Mouse (Mus musculus) CH12.LX (cell line): Measurements from ENCODE around the gene Ccnk. TPM values are rescaled to one million over a fixed set of nuclear protein-coding genes. Genes with fewer than 3 reads are reported as not detected.

ENCODE experiments used
- DNase-seq: peaks from one replicate; pipeline ENCODE4 v3.0.0-alpha.2; 2013; ENCODE audit errors: extremely low read depth
- H3K27ac ChIP-seq: 2 replicates; pipeline ENCODE4 v1.5.1; 2012; ENCODE audit warnings: low read depth, mild to moderate bottlenecking, control low read depth, moderate library complexity; ENCODE audit not compliant: insufficient read depth
- H3K27me3 ChIP-seq: replicated peaks from 2 replicates; pipeline ENCODE3; 2012; ENCODE audit warnings: inconsistent platforms
- H3K36me3 ChIP-seq, 2 experiments: replicated peaks in 1 of 2; 2 replicates each; pipeline versions ENCODE3 to v1.6.1; 2012; ENCODE audit warnings: inconsistent platforms in 1 of 2, low read length in 1 of 2, mild to moderate bottlenecking in 1 of 2, mixed read lengths in 1 of 2, moderate library complexity in 1 of 2; ENCODE audit not compliant: control insufficient read depth in 1 of 2, insufficient read depth in 1 of 2
- H3K4me1 ChIP-seq, 2 experiments: 2 replicates each; pipeline ENCODE4 v1.6.1; 2012; ENCODE audit warnings: inconsistent platforms in 1 of 2, moderate library complexity in 1 of 2; ENCODE audit not compliant: insufficient read depth in 2 of 2, control insufficient read depth in 1 of 2
- H3K4me2 ChIP-seq: 2 replicates; pipeline ENCODE4 v1.6.1; 2012; ENCODE audit warnings: low read depth, mild to moderate bottlenecking, control low read depth; ENCODE audit not compliant: poor library complexity, insufficient read depth, severe bottlenecking
- H3K4me3 ChIP-seq, 3 experiments: fragments of 150-350 bp in 1 of 3; sonication (generic) in 1 of 3; replicated peaks in 1 of 3; 2 replicates each; pipeline versions ENCODE3 to v1.5.1; 2011 to 2012; ENCODE audit warnings: low read depth in 2 of 3, low read length in 2 of 3, mild to moderate bottlenecking in 2 of 3, moderate library complexity in 2 of 3, control low read depth in 1 of 3, improper control_type of control experiment in 1 of 3, inconsistent platforms in 1 of 3, mixed read lengths in 1 of 3; ENCODE audit not compliant: poor library complexity in 1 of 3
- H3K79me2 ChIP-seq: replicated peaks from 2 replicates; pipeline ENCODE4 v1.6.1; 2012; ENCODE audit warnings: mild to moderate bottlenecking, moderate library complexity; ENCODE audit not compliant: control insufficient read depth, poor library complexity, insufficient read depth, severe bottlenecking; ENCODE audit errors: extremely low read depth
- H3K9ac ChIP-seq: 2 replicates; pipeline ENCODE4 v1.6.1; 2012; ENCODE audit warnings: low read depth, mild to moderate bottlenecking, control low read depth, moderate library complexity; ENCODE audit not compliant: insufficient read depth
- H3K9me3 ChIP-seq: replicated peaks from 2 replicates; pipeline ENCODE3; 2012; ENCODE audit warnings: low read length, inconsistent platforms, mixed read lengths
- CHD1 ChIP-seq: IDR thresholded peaks from 2 replicates; pipeline ENCODE4 v1.6.1; 2012; ENCODE audit warnings: low read depth, low read length, improper control_type of control experiment, inconsistent platforms
- E2F4 ChIP-seq: IDR thresholded peaks from 2 replicates; pipeline ENCODE4 v1.6.1; 2011; ENCODE audit warnings: low read depth, low read length, improper control_type of control experiment; ENCODE audit not compliant: insufficient replicate concordance
- ELF1 ChIP-seq: IDR thresholded peaks from 2 replicates; pipeline ENCODE4 v1.6.1; 2014; ENCODE audit warnings: low read depth, mild to moderate bottlenecking, inconsistent platforms, low read length, improper control_type of control experiment
- JUN ChIP-seq: IDR thresholded peaks from 2 replicates; pipeline ENCODE4 v1.6.1; 2011; ENCODE audit warnings: low read depth, mild to moderate bottlenecking, low read length, improper control_type of control experiment, moderate library complexity; ENCODE audit not compliant: insufficient read depth
- MAX ChIP-seq: IDR thresholded peaks from 2 replicates; pipeline ENCODE4 v1.6.1; 2011; ENCODE audit warnings: low read length, improper control_type of control experiment
- MAZ ChIP-seq: IDR thresholded peaks from 2 replicates; pipeline ENCODE4 v1.6.1; 2012; ENCODE audit warnings: low read depth, mild to moderate bottlenecking, inconsistent platforms, low read length, improper control_type of control experiment, moderate library complexity
- MEF2A ChIP-seq: IDR thresholded peaks from 2 replicates; pipeline ENCODE4 v1.6.1; 2014; ENCODE audit warnings: low read depth, mild to moderate bottlenecking, inconsistent platforms, low read length, improper control_type of control experiment, borderline replicate concordance
- NELFE ChIP-seq: IDR thresholded peaks from 2 replicates; pipeline ENCODE4 v1.6.1; 2011; ENCODE audit warnings: low read depth, low read length, improper control_type of control experiment
- POLR2A ChIP-seq: IDR thresholded peaks from 2 replicates; pipeline ENCODE4 v1.6.1; 2011; ENCODE audit warnings: low read depth, mild to moderate bottlenecking, improper control_type of control experiment, low read length
- POLR2AphosphoS2 ChIP-seq: IDR thresholded peaks from 2 replicates; pipeline ENCODE4 v1.6.1; 2011; ENCODE audit warnings: low read depth, low read length, improper control_type of control experiment
- SIN3A ChIP-seq: IDR thresholded peaks from 2 replicates; pipeline ENCODE4 v1.6.1; 2012; ENCODE audit warnings: low read length, improper control_type of control experiment, inconsistent platforms
- TBP ChIP-seq: conservative IDR thresholded peaks from 2 replicates; pipeline ENCODE4 v1.6.1; 2011; ENCODE audit warnings: low read depth, low read length, improper control_type of control experiment
- UBTF ChIP-seq: IDR thresholded peaks from 2 replicates; pipeline ENCODE4 v1.6.1; 2012; ENCODE audit warnings: low read depth, mild to moderate bottlenecking, inconsistent platforms, low read length, improper control_type of control experiment, moderate library complexity
- ZC3H11A ChIP-seq: IDR thresholded peaks from 2 replicates; pipeline ENCODE4 v1.6.1; 2012; ENCODE audit warnings: low read depth, mild to moderate bottlenecking, inconsistent platforms, low read length, improper control_type of control experiment
- ZKSCAN1 ChIP-seq: IDR thresholded peaks from 2 replicates; pipeline ENCODE4 v1.6.1; 2012; ENCODE audit warnings: low read depth, inconsistent platforms, low read length, improper control_type of control experiment, borderline replicate concordance
- ZNF384 ChIP-seq: IDR thresholded peaks from 2 replicates; pipeline ENCODE4 v1.6.1; 2012; ENCODE audit warnings: low read depth, low read length, improper control_type of control experiment, inconsistent platforms
- dilution Hi-C: fragments of 300-500 bp; cut with MboI; formaldehyde crosslinking; loops from 2 replicates; pipeline ENCODE4 v1.14.3; 2020; ENCODE audit warnings: low sequenced_read_pairs; ENCODE audit not compliant: extremely low pct_unique_long_range_greater_than_20kb, extremely low pct_ligation_motif_present
- in situ Hi-C: fragments of 300-500 bp; cut with MboI; formaldehyde crosslinking; loops from 3 replicates; pipeline ENCODE4 v1.14.3; 2019; ENCODE audit warnings: low sequenced_read_pairs, low pct_ligation_motif_present, low pct_unique_long_range_greater_than_20kb, mixed read lengths
- polyA plus RNA-seq: library from polyadenylated mRNA; unstranded; fragments of >175 nt; gene quantifications from 2 replicates; pipeline ENCODE4 v1.2.1, GENCODE M21; 2012; ENCODE audit warnings: low read depth; ENCODE audit not compliant: insufficient read length
- total RNA-seq, 2 experiments: library from RNA; depleted of rRNA; stranded (reverse); fragments of 300-350 nt in 1 of 2; fragments of >200 nt in 1 of 2; gene quantifications; 2 replicates each; pipeline ENCODE4 v1.2.3; 2012 to 2014

The Ccnk gene
- total and polyA plus RNA-seq, 3 experiments: 9.2 to 66.8 (median 10.1) TPM

- dilution Hi-C loops: no loop called here
- no peak for TF ChIP-seq UBTF
- no peak for TF ChIP-seq POLR2AphosphoS2
- no peak for TF ChIP-seq MEF2A
- TF ChIP-seq ZNF384: no peak
- TF ChIP-seq JUN: no peak
- TF ChIP-seq E2F4: no peak
- TF ChIP-seq ZKSCAN1: no peak
- no peak for TF ChIP-seq TBP
- Histone ChIP-seq H3K27ac (no peak overlapping the region), H3K9me3 (no peaks in the 10 kb centered on the region), H3K9ac (no peak overlapping the region), H3K4me1 (peaks cover 8 to 84% of the 10 kb centered on the region in 2 experiments), H3K79me2 (no peaks in the 10 kb centered on the region), H3K27me3 (no peaks in the 10 kb centered on the region), H3K4me2 (no peak overlapping the region), H3K4me3 (no peak overlapping the region), H3K36me3 (peaks cover 0 to 48% of the 10 kb centered on the region in 2 experiments)
- no peak for DNase-seq
- in situ Hi-C loops: no loop called here
Measured at GRCm38 (mm10) chr12:108244778-108245177, 65.4 kb downstream of the Ccnk start.

- TF ChIP-seq ELF1: no peak
- TF ChIP-seq NELFE: no peak
- TF ChIP-seq SIN3A: no peak
- no peak for TF ChIP-seq CHD1
- TF ChIP-seq ZC3H11A: no peak
- no peak for TF ChIP-seq POLR2A
- no peak for TF ChIP-seq MAZ
- TF ChIP-seq MAX: no peak
- Histone ChIP-seq H3K4me3 (no peak overlapping the region), H3K4me1 (peaks cover 5 to 81% of the 10 kb centered on the region in 2 experiments; a peak in 3 of 4 replicates), H3K27ac (no peak overlapping the region), H3K79me2 (no peaks in the 10 kb centered on the region), H3K27me3 (no peaks in the 10 kb centered on the region), H3K9ac (no peak overlapping the region), H3K9me3 (no peaks in the 10 kb centered on the region), H3K36me3 (peaks cover 0 to 50% of the 10 kb centered on the region in 2 experiments), H3K4me2 (no peak overlapping the region)
- dilution Hi-C loops (no loop called here), in situ Hi-C loops (no loop called here)
- DNase-seq: no peak
Measured at GRCm38 (mm10) chr12:108245579-108245978, 66.2 kb downstream of the Ccnk start.
